Mouse (Mus musculus): ENCODE measurements around the gene Doc2g.
"Not testable (repeated sequence)": the region's sequence is repeated elsewhere in the genome, so short reads cannot be mapped to it uniquely, and the experiment has no call there.

DNA sequence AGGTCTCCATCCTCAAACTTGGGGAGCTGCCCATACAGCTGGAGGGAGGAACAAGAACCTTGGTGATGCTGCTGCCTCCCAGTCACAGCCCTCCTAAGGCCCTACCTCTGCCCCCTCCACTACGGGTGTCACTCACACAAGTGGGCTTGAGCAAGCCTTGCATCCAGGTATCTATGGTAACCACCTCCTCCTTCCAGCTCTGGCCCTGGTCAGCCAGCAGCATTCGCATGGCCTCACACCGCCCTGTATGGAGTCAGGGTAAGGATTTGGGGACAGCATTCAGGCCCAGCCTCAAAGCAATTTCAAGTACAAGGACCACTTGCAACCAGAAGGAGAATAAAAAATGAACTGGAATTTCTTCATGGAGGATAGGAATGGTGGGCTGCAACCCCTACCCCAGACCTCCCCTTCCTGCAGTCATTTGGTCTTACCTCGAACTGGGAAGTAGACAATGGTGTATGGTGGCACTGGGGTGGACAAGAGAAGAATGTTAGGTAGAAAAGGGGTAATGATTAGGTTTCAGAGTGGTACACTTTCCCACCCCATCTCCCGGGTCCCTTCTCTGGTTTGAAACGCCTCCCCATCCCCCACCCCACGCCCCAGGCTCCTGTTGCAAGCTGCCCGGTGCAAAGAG is 34.2 kb downstream of the Doc2g start:
- not testable (repeated sequence) for TF ChIP-seq CTCF, EP300 (IDR thresholded peaks at IDR 0.05)
